Mouse (Mus musculus) liver, adult 2 months (tissue): ENCODE measurements around the gene Eefsec. TPM values are rescaled to one million over a fixed set of nuclear protein-coding genes. Genes with fewer than 3 reads are reported as not detected.

Experiments used
- DNase-seq: peaks from one replicate; pipeline ENCODE4 v3.0.0-alpha.2; 2011; ENCODE audit warnings: low read depth, low spot score; ENCODE audit errors: extremely low read depth
- H3K27ac ChIP-seq: fragments of 200-500 bp; replicated peaks from 2 replicates; pipeline ENCODE4 v1.5.1; 2012; ENCODE audit warnings: low read depth, mild to moderate bottlenecking, control low read depth, inconsistent platforms, low read length; ENCODE audit not compliant: insufficient read depth
- H3K27me3 ChIP-seq: fragments of 200-500 bp; 2 replicates; pipeline ENCODE4 v1.6.1; 2012; ENCODE audit warnings: mild to moderate bottlenecking, moderate library complexity, low read length, inconsistent platforms; ENCODE audit not compliant: control insufficient read depth, insufficient read depth
- H3K36me3 ChIP-seq: fragments of 200-500 bp; 2 replicates; pipeline ENCODE4 v1.6.1; 2012; ENCODE audit warnings: low read length, inconsistent platforms; ENCODE audit not compliant: control insufficient read depth, insufficient read depth
- H3K4me1 ChIP-seq: fragments of 200-500 bp; 2 replicates; pipeline ENCODE4 v1.6.1; 2011; ENCODE audit warnings: low read length; ENCODE audit not compliant: control insufficient read depth, insufficient read depth
- H3K4me3 ChIP-seq: fragments of 200-500 bp; 2 replicates; pipeline ENCODE4 v1.5.1; 2011; ENCODE audit warnings: low read depth, mild to moderate bottlenecking, control low read depth, low read length, moderate library complexity; ENCODE audit not compliant: insufficient read depth
- H3K79me2 ChIP-seq: fragments of 200-500 bp; 2 replicates; pipeline ENCODE4 v1.6.1; 2012; ENCODE audit warnings: inconsistent platforms, mild to moderate bottlenecking, low read length, moderate library complexity; ENCODE audit not compliant: control insufficient read depth, insufficient read depth
- H3K9ac ChIP-seq: fragments of 200-500 bp; 2 replicates; pipeline ENCODE4 v1.6.1; 2012; ENCODE audit warnings: low read depth, mild to moderate bottlenecking, control low read depth, inconsistent platforms, low read length
- CTCF ChIP-seq: fragments of 200-500 bp; IDR thresholded peaks from 2 replicates; pipeline ENCODE4 v1.5.1; 2011; ENCODE audit warnings: low read depth, low read length, control low read depth
- POLR2A ChIP-seq: fragments of 200-500 bp; IDR thresholded peaks from 2 replicates; pipeline ENCODE4 v1.6.1; 2011; ENCODE audit warnings: low read length, control low read depth; ENCODE audit not compliant: insufficient read depth; ENCODE audit errors: extremely low read depth
- WGBS: fragments of 180-500 bp; shearing (Covaris S2); methylation state at CpG from one replicate; pipeline ENCODE4 v1.1.7; 2018; 5-methylcytosine and 5-hydroxymethylcytosine counted together
- polyA plus RNA-seq: library from polyadenylated mRNA; depleted of rRNA; stranded (reverse); fragments of >200 nt; gene quantifications from 2 replicates; pipeline ENCODE4 v1.2.3, GENCODE M21; 2012
- total RNA-seq: library from RNA; depleted of rRNA; stranded (reverse); fragments of >200 nt; gene quantifications from 2 replicates; pipeline ENCODE4 v1.2.3, GENCODE M21; 2014

Gene Eefsec
- total and polyA plus RNA-seq, 2 experiments = 23.7 to 42.8 TPM

DNA sequence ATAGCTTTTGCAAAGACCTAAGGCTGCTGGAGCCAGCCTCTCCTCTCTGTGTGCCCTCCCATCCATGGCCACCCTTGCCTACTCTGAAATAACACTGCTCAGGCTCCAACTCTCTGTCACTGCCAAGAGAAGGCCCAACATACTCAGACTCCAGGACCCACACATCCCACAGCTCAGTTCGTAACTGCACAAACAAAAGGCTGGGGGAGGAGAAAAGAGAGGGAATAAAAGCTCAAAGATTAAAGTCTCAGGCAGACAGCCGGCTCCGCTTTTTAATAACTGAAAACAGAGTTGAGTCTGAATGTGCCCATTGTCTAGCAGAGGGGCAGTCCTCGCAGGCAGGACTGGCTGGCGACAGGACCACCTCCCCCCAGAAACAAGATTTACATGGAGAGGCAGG, 36.8 kb downstream of the Eefsec start:
- Histone ChIP-seq H3K4me3 (no peak overlapping the region), H3K4me1 (peaks cover 10% of the 10 kb centered on the region), H3K27ac (no peak overlapping the region), H3K27me3 (no peaks in the 10 kb centered on the region), H3K9ac (no peak overlapping the region), H3K79me2 (peaks cover 6% of the 10 kb centered on the region; the same call in 1 of the 2 replicates), H3K36me3 (no peaks in the 10 kb centered on the region)
- DNase-seq = peak; percentile 29
- 55% methylated on average over 5 of the region's 5 CpGs for WGBS
- TF ChIP-seq POLR2A (no peak), CTCF (no peak)

DNA sequence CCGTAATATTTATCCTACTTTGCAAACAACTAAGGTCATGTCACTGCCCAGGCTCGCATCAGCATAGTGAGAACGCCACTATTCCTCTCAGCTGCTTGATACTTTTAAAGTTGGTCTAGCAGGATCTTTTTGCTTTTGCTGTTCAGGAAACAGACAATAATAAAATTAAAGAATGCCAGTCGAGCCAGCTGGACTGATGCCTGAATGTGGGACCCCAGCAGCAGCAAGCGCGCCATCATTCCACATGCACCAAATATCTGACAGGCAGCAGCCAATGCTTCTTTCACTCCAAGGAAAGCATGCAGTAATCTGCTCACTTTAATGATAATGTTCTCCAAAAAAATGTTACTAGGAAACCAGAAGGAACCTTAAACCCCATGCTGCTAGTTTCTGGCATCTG, 45.9 kb downstream of the Eefsec start:
- H3K36me3 ChIP-seq = no peaks in the 10 kb centered on the region
- TF ChIP-seq POLR2A = no peak
- no peak for TF ChIP-seq CTCF
- H3K27ac ChIP-seq = no peak overlapping the region
- H3K79me2 ChIP-seq = peaks cover 19% of the 10 kb centered on the region
- H3K4me3 ChIP-seq = no peak overlapping the region
- H3K27me3 ChIP-seq = no peaks in the 10 kb centered on the region
- WGBS = 76% methylated on average over 6 of the region's 6 CpGs
- H3K9ac ChIP-seq = no peak overlapping the region
- H3K4me1 ChIP-seq = peaks cover 1% of the 10 kb centered on the region; the same call in 1 of the 2 replicates
- DNase-seq = no peak

DNA sequence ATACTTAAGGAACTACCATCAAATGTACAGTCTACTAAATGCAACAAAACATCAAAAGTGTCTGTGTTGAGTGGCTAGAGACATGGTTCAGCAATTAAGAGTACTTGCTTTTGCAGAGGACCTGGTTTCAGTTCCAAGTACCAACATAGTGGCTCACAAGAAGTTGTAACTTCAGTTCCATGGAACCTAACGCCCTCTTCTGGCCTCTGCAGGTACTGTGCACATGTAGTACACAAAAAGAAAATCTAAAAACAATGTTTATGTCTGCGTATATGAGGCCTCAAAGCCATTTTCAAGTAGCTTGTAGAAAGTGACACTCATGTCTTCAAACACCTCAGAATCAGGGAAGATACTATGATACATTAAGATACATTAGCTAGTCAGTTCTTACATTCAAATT, 48.4 kb downstream of the Eefsec start:
- Histone ChIP-seq H3K79me2 (peaks cover 27% of the 10 kb centered on the region), H3K4me1 (peaks cover 1% of the 10 kb centered on the region; the same call in 1 of the 2 replicates), H3K27me3 (no peaks in the 10 kb centered on the region), H3K27ac (no peak overlapping the region), H3K36me3 (no peaks in the 10 kb centered on the region), H3K9ac (no peak overlapping the region), H3K4me3 (no peak overlapping the region)
- 88% methylated on average over 2 of the region's 2 CpGs for WGBS
- TF ChIP-seq CTCF (no peak), POLR2A (no peak)
- DNase-seq = no peak

DNA sequence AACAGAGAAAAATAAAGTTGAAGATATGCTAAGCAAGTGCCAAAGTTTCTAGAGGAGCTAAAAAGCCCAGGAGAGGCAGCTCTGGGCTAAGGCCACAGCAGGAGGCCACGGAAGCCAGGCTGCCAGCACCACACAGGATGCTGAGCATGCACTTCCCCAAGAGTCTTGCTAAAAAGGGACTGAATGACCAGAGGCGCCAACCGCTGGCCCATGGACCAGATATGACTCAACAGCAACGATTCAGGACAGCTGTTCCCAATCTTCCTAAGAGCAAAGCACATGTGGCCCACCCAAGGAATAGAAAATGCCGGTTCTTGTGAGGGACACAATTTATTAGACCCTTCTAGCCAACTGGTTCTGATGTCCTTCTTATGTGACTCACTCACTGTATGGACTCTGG, 57.4 kb downstream of the Eefsec start:
- Histone ChIP-seq H3K27ac (no peak overlapping the region), H3K4me3 (no peak overlapping the region), H3K36me3 (no peaks in the 10 kb centered on the region), H3K9ac (no peak overlapping the region), H3K79me2 (peaks cover 7% of the 10 kb centered on the region; the same call in 1 of the 2 replicates), H3K4me1 (peaks cover 6% of the 10 kb centered on the region), H3K27me3 (no peaks in the 10 kb centered on the region)
- WGBS = 76% methylated on average over 5 of the region's 5 CpGs
- DNase-seq = no peak
- TF ChIP-seq POLR2A (no peak), CTCF (no peak)

DNA sequence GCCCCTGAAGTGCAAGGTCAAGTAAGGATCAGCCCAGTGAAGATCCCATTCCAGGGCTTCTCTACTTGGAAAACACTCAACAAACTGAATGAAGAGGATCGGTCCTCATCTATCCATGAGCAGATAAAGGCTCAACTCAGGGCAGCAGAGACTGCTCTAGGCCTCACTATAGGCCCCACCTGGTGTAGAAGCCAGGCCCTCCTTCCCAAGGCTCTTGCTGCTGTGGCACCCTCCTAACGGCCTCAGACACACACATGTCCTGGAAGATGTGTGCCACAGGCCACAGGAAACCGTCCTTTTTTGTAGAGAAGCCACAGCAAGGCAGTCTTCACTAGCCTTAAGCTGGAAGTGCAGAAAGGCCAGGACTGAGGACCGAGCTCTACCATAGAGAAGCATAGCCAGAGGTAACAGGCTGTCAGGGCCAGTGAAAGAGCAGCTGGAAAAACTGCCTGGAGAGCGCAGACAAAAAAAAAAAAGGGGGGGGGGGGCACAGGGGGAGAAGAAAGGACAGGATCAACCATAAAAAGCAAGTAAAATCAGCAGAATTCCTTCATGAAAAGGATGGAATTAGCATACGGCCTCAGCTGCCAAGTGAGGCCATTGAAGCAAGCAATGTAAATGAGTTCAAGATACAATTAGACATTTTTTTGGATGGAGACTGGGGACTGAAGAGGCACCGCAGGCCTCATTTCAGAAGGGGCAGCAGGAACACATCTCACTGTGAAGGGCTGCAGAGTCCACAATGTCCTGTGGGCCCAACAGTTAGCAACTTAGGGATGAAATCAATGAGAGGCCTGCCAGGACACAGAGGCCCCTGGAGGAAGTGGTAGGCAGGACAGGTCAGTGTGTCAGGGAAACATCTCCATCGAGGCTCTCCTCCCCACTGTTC, 58.3 kb downstream of the Eefsec start:
- Histone ChIP-seq H3K27me3 (no peaks in the 10 kb centered on the region), H3K27ac (no peak overlapping the region), H3K4me1 (peaks cover 7% of the 10 kb centered on the region), H3K9ac (no peak overlapping the region), H3K4me3 (no peak overlapping the region), H3K36me3 (no peaks in the 10 kb centered on the region), H3K79me2 (peaks cover 4% of the 10 kb centered on the region; the same call in 1 of the 2 replicates)
- WGBS = 86% methylated on average over 8 of the region's 8 CpGs
- TF ChIP-seq POLR2A (no peak), CTCF (no peak)
- no peak for DNase-seq
